Mouse (Mus musculus): ENCODE measurements around the gene Ogfod2.

The Ogfod2 gene

GRCm38 (mm10) chr5:124155943-124156342 is 43.8 kb downstream of the Ogfod2 start:
- DNase-seq, result no peak

DNA sequence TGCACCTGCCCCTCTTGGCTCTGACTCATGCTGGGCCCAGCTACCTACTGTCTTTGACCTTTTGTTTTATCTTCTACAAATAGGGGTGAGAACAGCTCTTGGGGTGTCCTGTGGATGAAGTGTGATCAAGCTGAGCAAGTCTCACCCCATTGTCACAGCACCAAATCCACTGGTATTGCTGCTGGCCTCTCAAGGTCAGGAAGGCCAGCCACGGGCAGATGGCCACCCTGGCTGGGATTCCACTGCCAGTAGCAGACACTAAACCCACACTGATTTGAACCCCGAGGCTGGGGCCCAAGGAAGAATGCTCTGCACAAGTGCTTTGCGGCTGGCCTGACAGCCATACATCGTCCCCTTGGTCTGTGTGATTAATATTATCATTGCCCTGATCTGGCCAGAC is 46.2 kb downstream of the Ogfod2 start:
- no peak for DNase-seq

- no peak for DNase-seq
These were observed 47.4 kb downstream of the Ogfod2 start for GRCm38 (mm10) chr5:124159453-124159852.

DNA sequence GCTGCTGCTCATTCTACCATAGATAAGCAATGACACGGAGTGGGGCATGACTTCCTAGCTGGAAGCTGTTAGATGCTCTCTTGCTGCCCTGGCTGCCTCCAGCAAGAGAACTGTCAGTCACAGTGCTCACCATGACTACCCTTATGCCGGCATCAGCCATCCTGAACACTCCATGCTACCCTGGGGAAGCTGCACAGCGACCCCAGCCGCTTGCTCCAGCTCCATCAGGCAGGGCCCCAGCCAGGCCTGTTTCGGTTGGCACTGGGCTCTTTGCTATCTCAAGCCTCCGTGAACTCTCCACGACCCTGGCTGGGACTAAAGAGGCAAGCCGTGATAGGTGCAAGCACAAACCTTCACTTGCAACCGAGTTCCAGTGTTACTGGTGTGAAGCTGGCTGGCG is 49.7 kb downstream of the Ogfod2 start:
- no peak for DNase-seq

GRCm38 (mm10) chr5:124162577-124162976 is 50.5 kb downstream of the Ogfod2 start:
- DNase-seq, result peak; percentile 89

DNA sequence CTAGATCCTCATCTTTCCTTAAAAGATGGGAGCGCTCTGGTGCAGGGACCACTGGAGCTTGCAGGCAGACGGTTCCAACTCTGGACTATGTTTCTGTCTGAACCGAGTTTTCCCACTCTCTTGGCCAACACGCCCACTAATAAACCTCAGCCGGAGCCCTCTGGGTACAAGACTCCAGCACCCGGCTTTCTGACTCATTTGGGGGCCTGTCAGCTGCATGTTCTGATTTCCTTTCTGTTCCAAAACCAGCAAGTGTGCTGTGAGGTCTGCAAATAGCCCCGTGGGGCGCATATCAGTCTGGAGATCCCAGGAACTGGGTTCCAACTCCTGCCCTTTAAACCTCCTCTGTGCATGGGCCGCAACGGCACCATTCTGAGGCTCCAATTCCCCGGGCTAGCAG is 51.3 kb downstream of the Ogfod2 start:
- no peak for DNase-seq
